Mouse (Mus musculus) heart, adult 18-20 months (tissue): ENCODE data around the gene St7. TPM values are rescaled to one million over a fixed set of nuclear protein-coding genes. Genes with fewer than 3 reads are reported as not detected.
A peak's percentile ranks its signal among the peaks of the same experiment; 100 is the strongest.

Experiments used
- DNase-seq, 2 experiments: peaks; one replicate each; pipeline ENCODE4 v3.0.0; 2021 to 2022; ENCODE audit warnings: mixed read lengths in 1 of 2
- total RNA-seq, 2 experiments: library from RNA; stranded (reverse); gene quantifications; 2 replicates each; pipeline ENCODE4 v1.2.3; 2021

The St7 gene
- total RNA-seq, 2 experiments from 2014 or later = 16.0 to 16.8 TPM

- DNase-seq = peak in 1 of 2 experiments; percentile 13
These were observed 71.4 kb downstream of the St7 start for GRCm38 (mm10) chr6:17763963-17764659.

DNA sequence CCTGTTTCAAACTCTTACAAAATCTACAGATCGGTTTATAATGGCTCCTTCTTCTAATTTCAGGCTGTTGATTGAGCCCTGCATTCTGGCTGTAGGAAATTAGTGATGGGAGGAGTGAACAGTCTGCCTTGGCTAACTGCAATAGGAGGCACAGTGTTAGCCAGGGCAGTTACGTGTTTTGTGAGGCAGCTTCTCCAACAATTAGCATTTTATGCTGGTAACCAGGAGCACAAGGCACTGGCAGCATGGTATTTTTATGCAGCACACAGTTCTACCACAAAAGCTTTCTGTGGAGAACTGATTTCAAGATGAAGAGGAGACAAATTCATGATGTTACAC, 71.9 kb downstream of the St7 start:
- no peak for DNase-seq

GRCm38 (mm10) chr6:17769972-17770644, 77.4 kb downstream of the St7 start:
- no peak for DNase-seq

- no peak for DNase-seq
These were observed 78.1 kb downstream of the St7 start for GRCm38 (mm10) chr6:17770645-17771345.

DNA sequence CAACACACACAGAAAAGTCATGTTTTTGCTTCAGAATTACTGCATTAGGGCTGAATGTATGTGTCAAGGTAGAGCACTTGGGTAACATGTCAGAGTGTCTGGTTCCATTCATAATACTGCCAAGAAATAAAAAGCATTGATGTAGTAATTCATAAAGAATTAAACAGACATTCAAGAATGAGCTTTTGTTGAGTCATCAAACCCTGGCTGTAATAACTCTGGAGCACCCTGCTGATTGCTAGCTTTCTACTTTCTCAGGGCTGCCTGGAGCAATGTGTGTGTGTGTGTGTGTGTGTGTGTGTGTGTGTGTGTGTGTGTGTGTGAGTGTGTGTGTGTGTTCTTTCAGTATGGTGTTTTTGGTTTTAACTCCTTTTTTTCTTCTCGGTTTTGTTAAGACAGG, 78.7 kb downstream of the St7 start:
- DNase-seq = no peak

DNA sequence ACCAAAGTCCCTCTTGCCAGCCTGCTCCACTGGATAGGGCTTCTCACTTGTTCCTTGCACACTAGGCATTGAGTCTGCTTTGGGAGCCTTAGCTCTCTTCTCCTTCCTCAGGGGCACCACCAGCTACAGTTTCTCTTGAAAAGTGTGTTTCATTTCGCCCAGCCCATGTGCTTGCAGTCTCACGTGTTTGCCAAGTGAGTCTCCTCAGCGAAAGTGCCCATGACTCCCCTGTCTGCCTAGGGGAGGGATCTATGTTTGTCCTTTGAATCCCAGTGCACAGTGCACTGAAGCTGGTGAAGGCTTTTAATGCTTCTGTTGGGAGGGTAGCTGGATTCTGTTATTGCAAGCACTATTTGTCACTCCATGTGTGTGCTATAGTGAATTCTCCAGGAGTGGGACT, 79.8 kb downstream of the St7 start:
- no peak for DNase-seq

DNA sequence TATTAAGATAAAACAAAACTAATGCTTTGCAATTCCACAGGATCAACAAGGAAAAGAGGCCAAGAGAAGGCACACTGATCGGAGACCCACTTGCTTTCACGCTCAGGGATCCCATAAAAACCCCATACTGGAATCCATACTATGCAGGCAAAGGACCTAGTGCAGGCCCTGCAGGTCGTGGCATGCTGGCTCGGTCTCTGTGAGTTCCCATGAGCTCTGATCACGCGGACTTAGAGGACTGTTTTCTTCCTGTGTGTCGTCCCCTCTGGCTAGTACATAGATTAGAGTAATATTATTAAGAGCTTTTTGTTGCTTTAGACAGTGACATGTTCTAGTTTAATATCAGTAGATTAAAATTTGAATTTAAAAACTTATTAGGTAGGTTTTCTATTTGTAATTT, 83.3 kb downstream of the St7 start:
- no peak for DNase-seq

DNA sequence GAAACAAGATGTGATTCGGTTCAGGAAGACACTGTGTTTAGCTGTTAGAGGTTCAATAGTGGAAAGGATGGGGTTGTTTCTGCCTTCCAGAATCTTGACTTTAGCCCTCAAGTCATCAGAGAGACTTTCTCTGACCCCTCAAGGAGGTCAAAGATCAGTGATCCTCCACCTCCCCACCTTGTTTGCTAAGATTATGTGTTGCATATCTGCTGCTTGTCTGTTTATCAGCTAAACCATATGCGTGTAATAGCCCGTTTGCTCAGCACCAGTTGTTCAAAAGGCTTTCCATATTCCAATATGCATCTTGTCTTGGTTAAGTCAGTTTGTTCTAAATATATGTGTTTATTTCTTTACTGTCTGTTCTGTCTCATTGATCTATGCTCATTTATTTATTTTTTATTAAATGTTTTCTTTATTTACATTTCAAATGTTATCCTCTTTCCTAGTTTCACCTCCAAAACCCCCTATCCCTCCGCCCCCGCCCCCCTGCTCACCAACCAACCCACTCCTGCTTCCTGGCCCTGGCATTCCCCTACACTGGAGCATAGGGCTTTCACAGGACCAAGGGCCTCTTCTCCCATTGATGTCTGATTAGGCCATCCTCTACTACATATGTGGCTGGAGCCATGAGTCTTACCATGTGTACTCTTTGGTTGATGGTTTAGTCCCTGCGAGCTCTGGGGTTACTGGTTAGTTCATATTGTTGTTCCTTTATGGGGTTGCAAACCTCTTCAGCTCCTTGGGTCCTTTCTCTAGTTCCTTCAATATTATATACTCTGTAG, 84.5 kb downstream of the St7 start:
- no peak for DNase-seq

DNA sequence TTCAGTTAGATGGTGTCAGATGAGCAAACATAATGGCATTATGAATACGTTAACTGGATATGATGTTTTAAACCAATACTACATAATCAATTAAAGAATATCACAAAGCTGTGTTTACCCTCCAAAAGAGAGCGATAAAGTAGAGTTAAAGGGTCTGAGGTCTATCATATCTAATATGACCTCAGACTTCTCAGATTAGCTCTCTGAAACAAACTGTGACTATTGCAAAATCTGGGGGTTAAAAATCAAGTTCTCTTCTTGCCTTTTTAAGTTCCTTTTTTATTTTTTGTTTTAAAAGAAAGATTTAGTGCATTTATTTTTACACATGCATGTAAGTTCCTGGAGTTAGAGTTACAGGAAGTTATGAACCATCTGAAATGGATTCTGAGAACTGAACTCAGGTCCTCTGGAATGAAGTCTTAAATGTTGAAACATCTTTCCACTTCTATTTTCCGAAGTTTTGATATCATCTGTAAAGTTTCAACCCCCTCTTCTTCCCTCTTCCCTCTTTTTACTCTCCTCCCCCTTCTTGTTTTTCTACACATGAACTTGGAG, 86.0 kb downstream of the St7 start:
- DNase-seq = no peak

DNA sequence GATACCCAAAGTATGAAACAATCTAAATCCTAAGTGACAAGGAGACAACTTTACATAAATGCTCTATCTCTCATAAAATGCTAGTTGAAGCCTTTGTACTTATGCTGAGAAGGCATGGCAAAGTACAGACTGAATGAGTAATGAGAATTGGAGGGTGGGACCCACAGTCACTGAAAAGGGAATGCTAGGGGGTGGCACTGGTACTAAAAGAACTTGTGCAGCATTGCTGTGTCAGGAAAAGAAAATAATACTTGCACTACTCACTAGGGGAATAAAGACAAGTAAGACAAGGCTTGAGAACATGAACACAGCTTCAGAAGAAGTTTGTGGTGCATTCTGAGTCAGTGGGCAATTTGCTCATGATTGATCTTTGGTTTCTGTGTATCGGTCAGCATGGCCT, 90.8 kb downstream of the St7 start:
- DNase-seq = no peak

DNA sequence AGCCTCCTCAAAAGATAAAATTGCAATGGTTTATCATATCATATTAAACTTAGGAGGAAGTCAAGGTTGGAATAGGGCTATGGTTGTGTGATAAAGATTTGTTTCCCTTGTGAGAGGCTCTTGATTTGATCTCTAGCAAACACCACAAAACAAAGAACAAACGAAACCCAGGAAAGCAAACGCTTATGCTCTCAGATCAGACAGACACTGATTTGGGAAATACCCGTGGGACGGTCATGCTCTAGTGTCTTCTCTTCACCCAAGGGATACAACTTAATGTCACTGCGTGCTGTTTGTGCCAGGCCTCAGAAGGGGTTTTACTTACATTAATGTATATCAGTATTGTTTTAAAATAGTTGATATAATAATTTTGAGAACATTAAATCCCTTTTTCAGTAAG, 91.8 kb downstream of the St7 start:
- DNase-seq = no peak

- DNase-seq = peak in 1 of 2 experiments; percentile 52
These were observed 92.5 kb downstream of the St7 start for GRCm38 (mm10) chr6:17785248-17785647.

GRCm38 (mm10) chr6:17787810-17788209, 95.1 kb downstream of the St7 start:
- no peak for DNase-seq

- DNase-seq = no peak
These were observed 97.5 kb downstream of the St7 start for GRCm38 (mm10) chr6:17790251-17790650.

- peak; percentile 17 to 40 for DNase-seq
These were observed 100.7 kb downstream of the St7 start for GRCm38 (mm10) chr6:17793471-17793870.

DNA sequence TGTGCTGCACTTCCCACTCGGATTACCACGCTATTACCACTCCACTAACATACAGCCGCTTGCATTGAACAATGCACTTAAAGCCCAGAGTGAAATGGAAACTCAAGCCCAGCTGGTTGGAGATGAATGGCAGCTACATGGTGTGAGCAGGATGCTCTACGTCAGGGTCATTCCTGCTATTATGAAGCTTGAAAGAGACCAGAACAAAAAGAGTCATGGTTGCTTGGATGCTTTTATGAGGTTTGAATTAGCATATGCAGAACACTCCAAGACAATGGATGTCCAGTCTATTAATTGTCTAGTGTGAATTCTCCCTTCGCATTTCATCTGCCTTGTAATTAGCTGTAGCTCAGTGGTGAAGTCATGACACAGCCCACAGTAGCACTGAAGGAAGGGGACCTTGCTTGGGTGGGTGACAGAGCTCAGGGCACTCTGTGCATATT, 104.6 kb downstream of the St7 start:
- DNase-seq = no peak

DNA sequence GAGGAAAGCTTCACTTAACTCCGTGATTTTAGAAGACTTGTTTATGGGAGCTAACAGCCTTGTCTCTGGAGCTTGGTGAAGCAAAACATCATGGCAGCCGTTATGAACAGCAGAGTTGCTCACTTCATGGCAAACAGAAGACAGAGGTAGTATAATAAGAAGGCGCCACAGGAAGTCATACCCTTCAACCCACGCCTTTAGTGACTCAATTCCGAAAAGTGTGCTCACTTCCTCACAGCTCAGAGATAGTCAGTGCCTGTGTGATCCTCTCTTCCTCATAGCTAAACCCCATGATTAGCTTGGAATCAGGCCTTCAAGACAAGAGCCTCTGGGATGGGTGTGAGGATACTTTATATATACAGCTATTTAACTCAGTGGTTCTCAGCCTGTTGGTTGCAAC, 108.0 kb downstream of the St7 start:
- no peak for DNase-seq

GRCm38 (mm10) chr6:17804468-17804867, 111.7 kb downstream of the St7 start:
- DNase-seq = no peak

- DNase-seq = no peak
These were observed 113.8 kb downstream of the St7 start for GRCm38 (mm10) chr6:17806569-17806968.

GRCm38 (mm10) chr6:17811063-17811462, 118.3 kb downstream of the St7 start:
- no peak for DNase-seq

DNA sequence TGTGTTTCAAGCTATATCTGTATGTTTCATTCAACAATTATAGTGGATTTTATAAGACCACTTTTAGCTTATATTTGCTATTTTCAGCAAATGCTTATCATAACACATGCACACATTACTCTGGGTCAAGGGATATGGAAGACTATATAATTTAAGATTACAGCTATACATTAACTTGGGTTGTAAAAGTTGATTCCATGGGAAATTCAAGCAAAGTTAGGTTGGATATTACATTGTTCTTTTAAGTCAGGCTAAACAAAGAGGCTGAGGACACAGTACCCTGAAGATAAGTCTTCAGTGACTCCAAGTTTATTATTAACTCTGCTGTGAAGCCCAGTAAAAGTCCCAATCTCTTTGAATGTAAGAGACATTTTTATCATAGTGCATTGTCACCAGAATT, 118.8 kb downstream of the St7 start:
- DNase-seq = no peak

DNA sequence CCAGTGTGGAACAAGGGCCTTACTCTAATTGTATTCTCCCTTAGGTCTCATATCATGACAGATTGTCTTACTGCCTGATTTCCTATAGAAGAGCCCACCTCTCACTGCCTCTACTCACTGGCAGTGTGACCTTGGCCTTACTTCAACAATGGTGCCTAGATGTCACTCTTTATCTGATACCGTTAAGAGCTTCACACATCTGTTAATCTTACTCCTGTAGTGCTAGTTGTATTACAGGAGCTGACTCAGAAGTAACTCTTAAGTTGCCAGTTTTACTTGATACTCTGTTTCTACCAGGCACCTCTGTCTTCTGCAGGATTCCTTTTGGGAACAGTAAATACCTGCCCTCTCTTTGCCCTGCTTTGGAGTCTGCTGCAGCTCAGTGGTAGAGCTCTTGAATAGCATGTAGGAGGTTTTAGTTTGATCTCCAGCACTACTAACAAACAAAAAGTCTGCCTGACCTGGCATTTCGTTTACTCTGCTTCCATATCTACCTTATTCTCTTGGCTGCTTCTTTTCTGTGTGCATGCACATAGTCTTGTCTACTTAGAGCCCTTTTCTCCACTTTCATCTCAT, 121.4 kb downstream of the St7 start:
- no peak for DNase-seq
